Mouse (Mus musculus): ENCODE data around the gene E2f2. TPM values are rescaled to one million over a fixed set of nuclear protein-coding genes. Genes with fewer than 3 reads are reported as not detected.
A peak's percentile ranks its signal among the peaks of the same experiment; 100 is the strongest.

Gene E2f2
- 5.7 and 6.0 TPM in 2 replicates for polyA plus RNA-seq (2014; fragmentation: Nextera tagmentation; extraction: Ambion mirVana)

- peak within 1 kb of the TSS; percentile 69 for H3K9ac ChIP-seq (ENCODE audit: low read depth, low read length)
- H3K27ac ChIP-seq (ENCODE audit: low read depth, low read length): peak within 1 kb of the TSS; percentile 33; the same call in 1 of the 2 replicates
- no peaks in the 10 kb centered on the region for H3K36me3 ChIP-seq (ENCODE audit: control insufficient read depth, insufficient read depth, low read length)
- WGBS: 0% methylated on average over 35 of the region's 35 CpGs
- no peaks in the 10 kb centered on the region for H3K27me3 ChIP-seq (ENCODE audit: control insufficient read depth, insufficient read depth, low read length)
- peak within 1 kb of the TSS; percentile 80 for H3K4me3 ChIP-seq (ENCODE audit: low read length)
- H3K9me3 ChIP-seq (ENCODE audit: control insufficient read depth, low read length): no peaks in the 10 kb centered on the region
- H3K4me2 ChIP-seq (replicated peaks; ENCODE audit: low read depth, low read length): peak within 1 kb of the TSS; percentile 67
- ATAC-seq (ENCODE audit: low FRiP score, low TSS enrichment): peak; percentile 45
- peaks cover 28% of the 10 kb centered on the region for H3K4me1 ChIP-seq (ENCODE audit: control insufficient read depth, insufficient read depth, low read length)
Measured at GRCm38 (mm10) chr4:136172011-136172541, at the start of gene E2f2. TSS of gene E2f2 (plus strand) at chr4:136172394.

- Histone ChIP-seq H3K4me2 (replicated peaks; ENCODE audit: low read depth, low read length) (no peak overlapping the region), H3K27me3 (ENCODE audit: control insufficient read depth, insufficient read depth, low read length) (no peaks in the 10 kb centered on the region), H3K4me3 (ENCODE audit: low read length) (no peak overlapping the region), H3K36me3 (ENCODE audit: control insufficient read depth, insufficient read depth, low read length) (no peaks in the 10 kb centered on the region), H3K9me3 (ENCODE audit: control insufficient read depth, low read length) (no peaks in the 10 kb centered on the region), H3K9ac (ENCODE audit: low read depth, low read length) (no peak overlapping the region), H3K27ac (ENCODE audit: low read depth, low read length) (peak overlapping the region; percentile 19; the same call in 1 of the 2 replicates), H3K4me1 (ENCODE audit: control insufficient read depth, insufficient read depth, low read length) (peaks cover 22% of the 10 kb centered on the region)
- 66% methylated on average over 8 of the region's 8 CpGs for WGBS
- ATAC-seq (ENCODE audit: low FRiP score, low TSS enrichment): no peak
Measured at GRCm38 (mm10) chr4:136123111-136123791, 48.9 kb upstream of the E2f2 start.

GRCm38 (mm10) chr4:136123792-136124161, 48.4 kb upstream of the E2f2 start:
- WGBS: 81% methylated on average over 3 of the region's 3 CpGs
- H3K4me1 ChIP-seq (ENCODE audit: control insufficient read depth, insufficient read depth, low read length): peaks cover 22% of the 10 kb centered on the region
- H3K4me2 ChIP-seq (replicated peaks; ENCODE audit: low read depth, low read length): no peak overlapping the region
- H3K27ac ChIP-seq (ENCODE audit: low read depth, low read length): peak overlapping the region; percentile 19; the same call in 1 of the 2 replicates
- no peaks in the 10 kb centered on the region for H3K27me3 ChIP-seq (ENCODE audit: control insufficient read depth, insufficient read depth, low read length)
- ATAC-seq (ENCODE audit: low FRiP score, low TSS enrichment): no peak
- no peaks in the 10 kb centered on the region for H3K9me3 ChIP-seq (ENCODE audit: control insufficient read depth, low read length)
- no peak overlapping the region for H3K4me3 ChIP-seq (ENCODE audit: low read length)
- no peak overlapping the region for H3K9ac ChIP-seq (ENCODE audit: low read depth, low read length)
- no peaks in the 10 kb centered on the region for H3K36me3 ChIP-seq (ENCODE audit: control insufficient read depth, insufficient read depth, low read length)

GRCm38 (mm10) chr4:136124581-136124980, 47.6 kb upstream of the E2f2 start:
- H3K9me3 ChIP-seq (ENCODE audit: control insufficient read depth, low read length): peaks cover 4% of the 10 kb centered on the region; the same call in 1 of the 2 replicates
- no peak overlapping the region for H3K4me3 ChIP-seq (ENCODE audit: low read length)
- ATAC-seq (ENCODE audit: low FRiP score, low TSS enrichment): no peak
- no peaks in the 10 kb centered on the region for H3K36me3 ChIP-seq (ENCODE audit: control insufficient read depth, insufficient read depth, low read length)
- 96% methylated on average over 4 of the region's 4 CpGs for WGBS
- no peak overlapping the region for H3K9ac ChIP-seq (ENCODE audit: low read depth, low read length)
- no peak overlapping the region for H3K4me2 ChIP-seq (replicated peaks; ENCODE audit: low read depth, low read length)
- H3K27me3 ChIP-seq (ENCODE audit: control insufficient read depth, insufficient read depth, low read length): no peaks in the 10 kb centered on the region
- H3K27ac ChIP-seq (ENCODE audit: low read depth, low read length): no peak overlapping the region
- peaks cover 18% of the 10 kb centered on the region for H3K4me1 ChIP-seq (ENCODE audit: control insufficient read depth, insufficient read depth, low read length)

GRCm38 (mm10) chr4:136125458-136125857, 46.7 kb upstream of the E2f2 start:
- Histone ChIP-seq H3K27ac (ENCODE audit: low read depth, low read length) (no peak overlapping the region), H3K27me3 (ENCODE audit: control insufficient read depth, insufficient read depth, low read length) (no peaks in the 10 kb centered on the region), H3K9ac (ENCODE audit: low read depth, low read length) (no peak overlapping the region), H3K9me3 (ENCODE audit: control insufficient read depth, low read length) (peaks cover 6% of the 10 kb centered on the region; the same call in 1 of the 2 replicates), H3K4me3 (ENCODE audit: low read length) (no peak overlapping the region), H3K36me3 (ENCODE audit: control insufficient read depth, insufficient read depth, low read length) (no peaks in the 10 kb centered on the region), H3K4me2 (replicated peaks; ENCODE audit: low read depth, low read length) (no peak overlapping the region), H3K4me1 (ENCODE audit: control insufficient read depth, insufficient read depth, low read length) (peaks cover 11% of the 10 kb centered on the region; the same call in 1 of the 2 replicates)
- no peak for ATAC-seq (ENCODE audit: low FRiP score, low TSS enrichment)
- WGBS: 88% methylated on average over 11 of the region's 11 CpGs

- 69% methylated on average over 5 of the region's 5 CpGs for WGBS
- ATAC-seq (ENCODE audit: low FRiP score, low TSS enrichment): no peak
- Histone ChIP-seq H3K27ac (ENCODE audit: low read depth, low read length) (no peak overlapping the region), H3K4me1 (ENCODE audit: control insufficient read depth, insufficient read depth, low read length) (peaks cover 11% of the 10 kb centered on the region; the same call in 1 of the 2 replicates), H3K27me3 (ENCODE audit: control insufficient read depth, insufficient read depth, low read length) (no peaks in the 10 kb centered on the region), H3K36me3 (ENCODE audit: control insufficient read depth, insufficient read depth, low read length) (no peaks in the 10 kb centered on the region), H3K9ac (ENCODE audit: low read depth, low read length) (no peak overlapping the region), H3K9me3 (ENCODE audit: control insufficient read depth, low read length) (peaks cover 6% of the 10 kb centered on the region; the same call in 1 of the 2 replicates), H3K4me3 (ENCODE audit: low read length) (no peak overlapping the region), H3K4me2 (replicated peaks; ENCODE audit: low read depth, low read length) (no peak overlapping the region)
Measured at GRCm38 (mm10) chr4:136126019-136126418, 46.2 kb upstream of the E2f2 start.

GRCm38 (mm10) chr4:136127670-136128069, 44.5 kb upstream of the E2f2 start:
- no peak overlapping the region for H3K27ac ChIP-seq (ENCODE audit: low read depth, low read length)
- no peaks in the 10 kb centered on the region for H3K27me3 ChIP-seq (ENCODE audit: control insufficient read depth, insufficient read depth, low read length)
- no peaks in the 10 kb centered on the region for H3K36me3 ChIP-seq (ENCODE audit: control insufficient read depth, insufficient read depth, low read length)
- H3K9ac ChIP-seq (ENCODE audit: low read depth, low read length): no peak overlapping the region; the same call in 1 of the 2 replicates
- no peak overlapping the region for H3K4me2 ChIP-seq (replicated peaks; ENCODE audit: low read depth, low read length)
- ATAC-seq (ENCODE audit: low FRiP score, low TSS enrichment): no peak
- H3K4me1 ChIP-seq (ENCODE audit: control insufficient read depth, insufficient read depth, low read length): peaks cover 11% of the 10 kb centered on the region; the same call in 1 of the 2 replicates
- peaks cover 6% of the 10 kb centered on the region; the same call in 1 of the 2 replicates for H3K9me3 ChIP-seq (ENCODE audit: control insufficient read depth, low read length)
- 65% methylated on average over 13 of the region's 13 CpGs for WGBS
- no peak overlapping the region for H3K4me3 ChIP-seq (ENCODE audit: low read length)

GRCm38 (mm10) chr4:136129842-136130241, 42.4 kb upstream of the E2f2 start:
- Histone ChIP-seq H3K9ac (ENCODE audit: low read depth, low read length) (no peak overlapping the region), H3K27ac (ENCODE audit: low read depth, low read length) (no peak overlapping the region), H3K27me3 (ENCODE audit: control insufficient read depth, insufficient read depth, low read length) (no peaks in the 10 kb centered on the region), H3K4me3 (ENCODE audit: low read length) (no peak overlapping the region), H3K4me1 (ENCODE audit: control insufficient read depth, insufficient read depth, low read length) (peaks cover 21% of the 10 kb centered on the region), H3K36me3 (ENCODE audit: control insufficient read depth, insufficient read depth, low read length) (no peaks in the 10 kb centered on the region), H3K4me2 (replicated peaks; ENCODE audit: low read depth, low read length) (no peak overlapping the region), H3K9me3 (ENCODE audit: control insufficient read depth, low read length) (peaks cover 6% of the 10 kb centered on the region; the same call in 1 of the 2 replicates)
- 95% methylated on average over 1 of the region's 1 CpGs for WGBS
- ATAC-seq (ENCODE audit: low FRiP score, low TSS enrichment): no peak

GRCm38 (mm10) chr4:136133801-136134200, 38.4 kb upstream of the E2f2 start:
- Histone ChIP-seq H3K27ac (ENCODE audit: low read depth, low read length) (peak overlapping the region; percentile 99), H3K4me3 (ENCODE audit: low read length) (peak overlapping the region; percentile 43; the same call in 1 of the 2 replicates), H3K9me3 (ENCODE audit: control insufficient read depth, low read length) (peaks cover 6% of the 10 kb centered on the region; the same call in 1 of the 2 replicates), H3K36me3 (ENCODE audit: control insufficient read depth, insufficient read depth, low read length) (no peaks in the 10 kb centered on the region), H3K27me3 (ENCODE audit: control insufficient read depth, insufficient read depth, low read length) (no peaks in the 10 kb centered on the region), H3K4me1 (ENCODE audit: control insufficient read depth, insufficient read depth, low read length) (peaks cover 39% of the 10 kb centered on the region), H3K4me2 (replicated peaks; ENCODE audit: low read depth, low read length) (peak overlapping the region; percentile 77), H3K9ac (ENCODE audit: low read depth, low read length) (peak overlapping the region; percentile 75)
- ATAC-seq (ENCODE audit: low FRiP score, low TSS enrichment): no peak
- WGBS: 26% methylated on average over 9 of the region's 9 CpGs

All from kidney, embryonic 14.5 days (tissue).